Mouse (Mus musculus) stomach, embryonic 14.5 days (tissue): Measurements from ENCODE around the gene Sh3bgrl3. TPM values are rescaled to one million over a fixed set of nuclear protein-coding genes. Genes with fewer than 3 reads are reported as not detected.

Experiments used
- polyA plus RNA-seq: library from polyadenylated mRNA; unstranded; fragments of >200 nt; fragmentation: Nextera tagmentation; extraction: Ambion mirVana; gene quantifications from 2 replicates; pipeline ENCODE4 v1.2.1, GENCODE M21; 2014

The Sh3bgrl3 gene
- polyA plus RNA-seq, 1 experiment from 2014 or later = 435 TPM

Other genes with a start within 250 kb of the Sh3bgrl3 start
- gene Rps6ka1, start 241.0 kb downstream of the Sh3bgrl3 start, polyA plus RNA-seq = 58.8 and 60.1 TPM in 2 replicates
- gene Hmgn2, start 160.1 kb downstream of the Sh3bgrl3 start, polyA plus RNA-seq = 2,604 and 2,626 TPM in 2 replicates
- 42.6 and 50.4 TPM in 2 replicates for gene Dhdds, start 127.9 kb downstream of the Sh3bgrl3 start, polyA plus RNA-seq
- gene Lin28a, start 109.9 kb downstream of the Sh3bgrl3 start, polyA plus RNA-seq = 0.07 TPM in 2 replicates
- gene Zfp683, start 75.0 kb downstream of the Sh3bgrl3 start, polyA plus RNA-seq = not detected in 2 replicates
- gene Crybg2, start 68.0 kb downstream of the Sh3bgrl3 start, polyA plus RNA-seq = 4.8 and 7.3 TPM in 2 replicates
- 16.3 and 16.4 TPM in 2 replicates for gene Cd52, start 33.7 kb downstream of the Sh3bgrl3 start, polyA plus RNA-seq
- 7.0 and 8.3 TPM in 2 replicates for gene Ubxn11, start 26.2 kb downstream of the Sh3bgrl3 start, polyA plus RNA-seq
- gene Cep85, start 58.3 kb upstream of the Sh3bgrl3 start, polyA plus RNA-seq = 43.2 and 55.9 TPM in 2 replicates
- gene Gm7534, start 74.2 kb upstream of the Sh3bgrl3 start, polyA plus RNA-seq = not detected in 2 replicates
- gene Catsper4, start 98.6 kb upstream of the Sh3bgrl3 start, polyA plus RNA-seq = 0.32 TPM in 1 of 2 replicates, not detected in the other
- gene Cnksr1, start 109.6 kb upstream of the Sh3bgrl3 start, polyA plus RNA-seq = 5.7 and 6.3 TPM in 2 replicates
- 0.36 and 0.41 TPM in 2 replicates for gene E130218I03Rik, start 114.9 kb upstream of the Sh3bgrl3 start, polyA plus RNA-seq
- gene Zfp593, start 116.8 kb upstream of the Sh3bgrl3 start, polyA plus RNA-seq = 14.8 and 16.5 TPM in 2 replicates
- gene Gm30191, start 118.1 kb upstream of the Sh3bgrl3 start, polyA plus RNA-seq = not detected in 2 replicates
- gene Grrp1, start 125.3 kb upstream of the Sh3bgrl3 start, polyA plus RNA-seq = 4.1 and 4.5 TPM in 2 replicates
- 19.0 and 19.6 TPM in 2 replicates for gene Pdik1l, start 159.1 kb upstream of the Sh3bgrl3 start, polyA plus RNA-seq
- gene Trim63, start 186.3 kb upstream of the Sh3bgrl3 start, polyA plus RNA-seq = not detected in 2 replicates
- gene Slc30a2, start 214.4 kb upstream of the Sh3bgrl3 start, polyA plus RNA-seq = not detected in 2 replicates